Mouse (Mus musculus): Measurements from ENCODE around the gene Rbpj. TPM values are rescaled to one million over a fixed set of nuclear protein-coding genes. Genes with fewer than 3 reads are reported as not detected.

Rbpj gene
- total RNA-seq, 1 experiment from 2014 or later = 49.7 TPM

- no peak for ATAC-seq (replicated peaks; ENCODE audit: insufficient number of reproducible peaks, low FRiP score, low TSS enrichment, poor library complexity, severe bottlenecking)
Measured at GRCm38 (mm10) chr5:53466422-53467333, 726 bp downstream of the Rbpj start.

GRCm38 (mm10) chr5:53467602-53468001 lies 1.6 kb downstream of the Rbpj start:
- ATAC-seq (replicated peaks; ENCODE audit: insufficient number of reproducible peaks, low FRiP score, low TSS enrichment, poor library complexity, severe bottlenecking) = no peak

GRCm38 (mm10) chr5:53468366-53468765 lies 2.4 kb downstream of the Rbpj start:
- no peak for ATAC-seq (replicated peaks; ENCODE audit: insufficient number of reproducible peaks, low FRiP score, low TSS enrichment, poor library complexity, severe bottlenecking)

GRCm38 (mm10) chr5:53469098-53469776 lies 3.3 kb downstream of the Rbpj start:
- no peak for ATAC-seq (replicated peaks; ENCODE audit: insufficient number of reproducible peaks, low FRiP score, low TSS enrichment, poor library complexity, severe bottlenecking)

- no peak for ATAC-seq (replicated peaks; ENCODE audit: insufficient number of reproducible peaks, low FRiP score, low TSS enrichment, poor library complexity, severe bottlenecking)
Measured at GRCm38 (mm10) chr5:53469777-53470131, 3.8 kb downstream of the Rbpj start.

- ATAC-seq (replicated peaks; ENCODE audit: insufficient number of reproducible peaks, low FRiP score, low TSS enrichment, poor library complexity, severe bottlenecking) = no peak
Measured at GRCm38 (mm10) chr5:53470141-53471079, 4.5 kb downstream of the Rbpj start.

GRCm38 (mm10) chr5:53472485-53472884 lies 6.5 kb downstream of the Rbpj start:
- ATAC-seq (replicated peaks; ENCODE audit: insufficient number of reproducible peaks, low FRiP score, low TSS enrichment, poor library complexity, severe bottlenecking) = no peak

GRCm38 (mm10) chr5:53479161-53479560 lies 13.2 kb downstream of the Rbpj start:
- no peak for ATAC-seq (replicated peaks; ENCODE audit: insufficient number of reproducible peaks, low FRiP score, low TSS enrichment, poor library complexity, severe bottlenecking)

- ATAC-seq (replicated peaks; ENCODE audit: insufficient number of reproducible peaks, low FRiP score, low TSS enrichment, poor library complexity, severe bottlenecking) = no peak
Measured at GRCm38 (mm10) chr5:53479891-53480290, 13.9 kb downstream of the Rbpj start.

- ATAC-seq (replicated peaks; ENCODE audit: insufficient number of reproducible peaks, low FRiP score, low TSS enrichment, poor library complexity, severe bottlenecking) = no peak
Measured at GRCm38 (mm10) chr5:53481021-53481420, 15.1 kb downstream of the Rbpj start.

GRCm38 (mm10) chr5:53485069-53485628 lies 19.2 kb downstream of the Rbpj start:
- ATAC-seq (replicated peaks; ENCODE audit: insufficient number of reproducible peaks, low FRiP score, low TSS enrichment, poor library complexity, severe bottlenecking) = no peak

GRCm38 (mm10) chr5:53485934-53486475 lies 20.1 kb downstream of the Rbpj start:
- no peak for ATAC-seq (replicated peaks; ENCODE audit: insufficient number of reproducible peaks, low FRiP score, low TSS enrichment, poor library complexity, severe bottlenecking)

- ATAC-seq (replicated peaks; ENCODE audit: insufficient number of reproducible peaks, low FRiP score, low TSS enrichment, poor library complexity, severe bottlenecking) = no peak
Measured at GRCm38 (mm10) chr5:53486966-53487592, 21.1 kb downstream of the Rbpj start.

- 0 out of 2 replicates have a peak, but pooled peaks have one; percentile 30 for ATAC-seq (replicated peaks; ENCODE audit: insufficient number of reproducible peaks, low FRiP score, low TSS enrichment, poor library complexity, severe bottlenecking)
Measured at GRCm38 (mm10) chr5:53490697-53491099, 24.7 kb downstream of the Rbpj start.

GRCm38 (mm10) chr5:53493756-53494155 lies 27.8 kb downstream of the Rbpj start:
- ATAC-seq (replicated peaks; ENCODE audit: insufficient number of reproducible peaks, low FRiP score, low TSS enrichment, poor library complexity, severe bottlenecking) = no peak

- ATAC-seq (replicated peaks; ENCODE audit: insufficient number of reproducible peaks, low FRiP score, low TSS enrichment, poor library complexity, severe bottlenecking) = no peak
Measured at GRCm38 (mm10) chr5:53494536-53495159, 28.7 kb downstream of the Rbpj start.

- no peak for ATAC-seq (replicated peaks; ENCODE audit: insufficient number of reproducible peaks, low FRiP score, low TSS enrichment, poor library complexity, severe bottlenecking)
Measured at GRCm38 (mm10) chr5:53496846-53497549, 31.0 kb downstream of the Rbpj start.

Data from monocyte, adult 5-6 weeks (primary cell).